Mouse (Mus musculus) heart, embryonic 11.5 days (tissue): ENCODE results near the gene Bik. TPM values are rescaled to one million over a fixed set of nuclear protein-coding genes. Genes with fewer than 3 reads are reported as not detected.

Experiments
- ATAC-seq: fragments of 200-750 bp; cut with Nextera tagmentation; replicated peaks from 2 replicates; pipeline ENCODE4 v1.8.0; 2017; ENCODE audit warnings: moderate library complexity; ENCODE audit not compliant: insufficient number of reproducible peaks, low FRiP score, low TSS enrichment
- H3K27ac ChIP-seq: fragments of 300-500 bp; sonication (generic); 2 replicates; pipeline ENCODE4 v1.5.1; 2014; ENCODE audit warnings: mild to moderate bottlenecking, low read depth, low read length
- H3K27me3 ChIP-seq: fragments of 300-500 bp; sonication (generic); 2 replicates; pipeline ENCODE4 v1.6.1; 2014; ENCODE audit warnings: mild to moderate bottlenecking, low read length, mixed read lengths; ENCODE audit not compliant: control insufficient read depth, insufficient read depth
- H3K36me3 ChIP-seq: fragments of 300-500 bp; sonication (generic); 2 replicates; pipeline ENCODE4 v1.6.1; 2014; ENCODE audit warnings: mild to moderate bottlenecking, low read length, moderate library complexity, mixed read lengths; ENCODE audit not compliant: control insufficient read depth, insufficient read depth
- H3K4me1 ChIP-seq: fragments of 300-500 bp; sonication (generic); 2 replicates; pipeline ENCODE4 v1.6.1; 2014; ENCODE audit warnings: low read length; ENCODE audit not compliant: control insufficient read depth, insufficient read depth
- H3K4me2 ChIP-seq: fragments of 300-500 bp; sonication (generic); 2 replicates; pipeline ENCODE4 v1.6.1; 2014; ENCODE audit warnings: mild to moderate bottlenecking, moderate library complexity
- H3K4me3 ChIP-seq: fragments of 300-500 bp; sonication (generic); 2 replicates; pipeline ENCODE4 v1.5.1; 2014; ENCODE audit warnings: low read depth, low read length
- H3K9ac ChIP-seq: fragments of 300-500 bp; sonication (generic); 2 replicates; pipeline ENCODE4 v1.6.1; 2014; ENCODE audit warnings: mild to moderate bottlenecking, low read depth, low read length, moderate library complexity
- H3K9me3 ChIP-seq: fragments of 300-500 bp; sonication (generic); replicated peaks from 2 replicates; pipeline ENCODE4 v1.6.1; 2016; ENCODE audit warnings: low read length; ENCODE audit not compliant: control insufficient read depth
- WGBS: fragments of 180-500 bp; shearing (Covaris S2); extraction: QIAGEN DNeasy Blood & Tissue Kit; methylation state at CpG from one replicate; pipeline ENCODE4 v1.1.7; 2014; ENCODE audit not compliant: insufficient replicate concordance; 5-methylcytosine and 5-hydroxymethylcytosine counted together
- polyA plus RNA-seq: library from polyadenylated mRNA; unstranded; fragments of >200 nt; fragmentation: Nextera tagmentation; extraction: Ambion mirVana; gene quantifications from 2 replicates; pipeline ENCODE4 v1.2.1, GENCODE M21; 2014

Gene Bik
- polyA plus RNA-seq, 1 experiment from 2014 or later = 33.0 TPM

- WGBS = 88% methylated on average over 5 of the region's 5 CpGs
- peaks cover 12% of the 10 kb centered on the region for H3K36me3 ChIP-seq
- no peak for ATAC-seq
These were observed 45.0 kb downstream of the Bik start for GRCm38 (mm10) chr15:83571636-83572035.

GRCm38 (mm10) chr15:83572132-83572531 lies 45.5 kb downstream of the Bik start:
- no peak for ATAC-seq
- Histone ChIP-seq H3K4me3 (no peak overlapping the region), H3K9ac (no peak overlapping the region), H3K9me3 (no peaks in the 10 kb centered on the region), H3K36me3 (peaks cover 12% of the 10 kb centered on the region), H3K27me3 (no peaks in the 10 kb centered on the region), H3K27ac (no peak overlapping the region), H3K4me2 (no peak overlapping the region), H3K4me1 (no peaks in the 10 kb centered on the region)
- WGBS = 85% methylated on average over 4 of the region's 4 CpGs

More at GRCm38 (mm10) chr15:83571636-83572035, 45.0 kb downstream of the Bik start:
- Histone ChIP-seq H3K4me3 (no peak overlapping the region), H3K4me2 (no peak overlapping the region), H3K9ac (no peak overlapping the region), H3K27ac (no peak overlapping the region), H3K4me1 (no peaks in the 10 kb centered on the region), H3K27me3 (no peaks in the 10 kb centered on the region), H3K9me3 (no peaks in the 10 kb centered on the region)

- Histone ChIP-seq H3K27me3 (no peaks in the 10 kb centered on the region), H3K9ac (no peak overlapping the region), H3K36me3 (peaks cover 14% of the 10 kb centered on the region), H3K27ac (no peak overlapping the region), H3K4me2 (no peak overlapping the region), H3K4me3 (no peak overlapping the region), H3K9me3 (no peaks in the 10 kb centered on the region), H3K4me1 (no peaks in the 10 kb centered on the region)
- ATAC-seq = no peak
- 92% methylated on average over 12 of the region's 12 CpGs for WGBS
These were observed 46.9 kb downstream of the Bik start for GRCm38 (mm10) chr15:83573606-83574005.

- ATAC-seq = no peak
- no peak overlapping the region for H3K4me2 ChIP-seq
- no peak overlapping the region for H3K4me3 ChIP-seq
- H3K9ac ChIP-seq = no peak overlapping the region
- WGBS = 89% methylated on average over 6 of the region's 6 CpGs
- H3K27ac ChIP-seq = no peak overlapping the region
- no peaks in the 10 kb centered on the region for H3K4me1 ChIP-seq
- H3K9me3 ChIP-seq = no peaks in the 10 kb centered on the region
- no peaks in the 10 kb centered on the region for H3K27me3 ChIP-seq
- peaks cover 19% of the 10 kb centered on the region for H3K36me3 ChIP-seq
These were observed 48.2 kb downstream of the Bik start for GRCm38 (mm10) chr15:83574731-83575351.

GRCm38 (mm10) chr15:83575543-83575942 lies 48.9 kb downstream of the Bik start:
- no peak overlapping the region for H3K9ac ChIP-seq
- H3K27ac ChIP-seq = no peak overlapping the region
- no peak overlapping the region for H3K4me3 ChIP-seq
- no peaks in the 10 kb centered on the region for H3K27me3 ChIP-seq
- H3K4me1 ChIP-seq = no peaks in the 10 kb centered on the region
- peaks cover 22% of the 10 kb centered on the region for H3K36me3 ChIP-seq
- WGBS = 91% methylated on average over 8 of the region's 8 CpGs
- ATAC-seq = no peak
- no peak overlapping the region for H3K4me2 ChIP-seq
- no peaks in the 10 kb centered on the region for H3K9me3 ChIP-seq

- 87% methylated on average over 9 of the region's 9 CpGs for WGBS
- no peaks in the 10 kb centered on the region for H3K4me1 ChIP-seq
- H3K4me3 ChIP-seq = no peak overlapping the region
- H3K27ac ChIP-seq = no peak overlapping the region
- H3K36me3 ChIP-seq = peaks cover 30% of the 10 kb centered on the region
- no peaks in the 10 kb centered on the region for H3K27me3 ChIP-seq
- H3K9ac ChIP-seq = no peak overlapping the region
- H3K4me2 ChIP-seq = no peak overlapping the region
- no peak for ATAC-seq
- H3K9me3 ChIP-seq = no peaks in the 10 kb centered on the region
These were observed 50.0 kb downstream of the Bik start for GRCm38 (mm10) chr15:83576651-83577050.

GRCm38 (mm10) chr15:83582931-83583330 lies 56.3 kb downstream of the Bik start:
- no peak overlapping the region for H3K4me2 ChIP-seq
- ATAC-seq = no peak
- no peaks in the 10 kb centered on the region for H3K4me1 ChIP-seq
- 85% methylated on average over 4 of the region's 4 CpGs for WGBS
- peaks cover 47% of the 10 kb centered on the region for H3K36me3 ChIP-seq
- no peak overlapping the region for H3K27ac ChIP-seq
- no peaks in the 10 kb centered on the region for H3K27me3 ChIP-seq
- no peak overlapping the region for H3K9ac ChIP-seq
- peaks cover 5% of the 10 kb centered on the region for H3K9me3 ChIP-seq
- no peak overlapping the region for H3K4me3 ChIP-seq

- WGBS = 73% methylated on average over 8 of the region's 8 CpGs
- no peak; the same call in 1 of the 2 replicates for ATAC-seq
- H3K36me3 ChIP-seq = peaks cover 48% of the 10 kb centered on the region
These were observed 56.9 kb downstream of the Bik start for GRCm38 (mm10) chr15:83583419-83584156.

More at GRCm38 (mm10) chr15:83583419-83584156, 56.9 kb downstream of the Bik start:
- Histone ChIP-seq H3K4me3 (no peak overlapping the region), H3K9ac (no peak overlapping the region), H3K4me2 (no peak overlapping the region), H3K9me3 (peaks cover 5% of the 10 kb centered on the region), H3K4me1 (no peaks in the 10 kb centered on the region), H3K27me3 (no peaks in the 10 kb centered on the region), H3K27ac (no peak overlapping the region)
